Mouse (Mus musculus): ENCODE data around the gene Atl3.

The Atl3 gene

DNA sequence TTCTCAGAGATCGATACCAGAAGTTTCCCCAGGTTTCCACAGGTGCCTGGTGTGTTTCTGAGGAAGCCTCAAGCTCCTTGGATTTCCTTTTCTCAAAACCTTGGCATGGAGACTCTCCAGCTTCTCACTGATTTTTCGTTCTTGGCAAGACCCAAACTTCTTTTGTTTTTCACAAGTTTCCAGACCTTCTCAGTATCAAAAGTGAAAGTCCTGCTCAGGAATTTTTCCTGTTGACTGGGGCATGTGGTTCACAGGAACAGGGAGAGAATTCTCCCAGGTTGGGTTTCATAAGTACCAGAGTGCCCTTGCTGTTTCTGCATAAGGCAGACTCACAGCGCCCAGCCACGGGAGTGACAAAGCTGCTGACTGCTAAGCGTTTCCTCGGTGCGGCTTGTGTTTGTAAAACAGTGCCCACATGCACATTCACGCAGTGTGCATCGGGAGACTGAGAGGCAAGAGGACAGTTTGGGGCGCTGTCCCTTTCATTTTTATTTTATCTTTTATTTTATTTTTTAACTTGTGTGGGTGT lies 68.8 kb downstream of the Atl3 start:
- no peak for DNase-seq

DNA sequence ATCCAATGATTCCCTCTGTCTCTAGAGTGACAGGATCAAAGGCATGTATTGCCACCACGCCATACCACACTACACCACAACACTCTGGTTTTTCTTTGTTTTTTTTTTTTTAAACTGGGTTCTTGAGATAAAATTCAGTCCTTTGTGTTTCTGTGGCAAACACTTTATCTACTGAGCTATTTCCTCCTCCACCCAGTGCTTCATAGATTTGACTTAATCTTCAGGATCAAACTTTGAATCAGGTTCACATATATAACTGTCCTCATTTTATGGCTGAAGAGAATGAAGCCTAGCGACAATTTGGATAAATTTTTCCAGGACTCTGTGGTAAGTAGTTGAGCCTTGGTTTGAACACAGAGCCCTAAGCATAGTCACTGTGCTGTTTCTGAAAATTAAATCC lies 69.8 kb downstream of the Atl3 start:
- DNase-seq, result no peak

DNA sequence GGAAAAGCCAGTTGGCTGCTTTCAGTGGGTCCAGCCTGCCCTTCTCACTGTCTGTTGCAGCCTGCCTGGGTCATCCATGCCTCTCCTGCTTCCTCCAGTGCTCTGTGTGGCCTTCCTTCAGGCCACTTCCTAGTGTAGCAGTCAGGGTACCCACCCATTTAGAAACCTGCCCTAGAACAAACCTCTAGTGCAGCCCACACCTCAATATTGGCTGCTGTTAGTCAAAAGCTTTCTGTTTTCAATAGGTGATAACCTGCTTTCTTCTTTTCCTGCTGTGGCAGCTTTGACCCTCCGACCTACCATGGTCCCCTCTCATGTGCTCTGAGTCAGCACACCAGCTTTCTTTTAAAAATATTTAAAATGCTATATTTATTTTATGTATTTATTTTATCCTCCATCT lies 70.6 kb downstream of the Atl3 start:
- DNase-seq, result no peak

DNA sequence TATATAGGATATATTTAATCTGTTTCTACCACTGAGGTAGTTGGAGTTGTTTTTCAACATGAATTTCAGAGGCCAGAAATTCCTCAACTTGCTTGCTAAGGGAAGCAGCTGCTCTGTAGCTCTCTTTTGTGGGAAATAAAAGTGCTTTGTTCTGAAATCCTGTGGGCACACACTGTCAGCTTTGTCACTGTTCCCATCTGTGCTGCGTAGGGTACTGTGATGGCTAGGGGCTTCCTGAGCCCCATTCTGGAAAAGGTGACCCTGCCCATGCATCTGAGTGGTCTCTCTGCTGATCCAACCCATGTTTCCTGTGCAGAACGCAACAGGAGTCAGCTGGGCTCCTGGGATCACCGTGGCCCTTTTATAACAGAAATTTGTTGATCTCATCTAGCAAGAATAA lies 73.0 kb downstream of the Atl3 start:
- DNase-seq, result no peak

DNA sequence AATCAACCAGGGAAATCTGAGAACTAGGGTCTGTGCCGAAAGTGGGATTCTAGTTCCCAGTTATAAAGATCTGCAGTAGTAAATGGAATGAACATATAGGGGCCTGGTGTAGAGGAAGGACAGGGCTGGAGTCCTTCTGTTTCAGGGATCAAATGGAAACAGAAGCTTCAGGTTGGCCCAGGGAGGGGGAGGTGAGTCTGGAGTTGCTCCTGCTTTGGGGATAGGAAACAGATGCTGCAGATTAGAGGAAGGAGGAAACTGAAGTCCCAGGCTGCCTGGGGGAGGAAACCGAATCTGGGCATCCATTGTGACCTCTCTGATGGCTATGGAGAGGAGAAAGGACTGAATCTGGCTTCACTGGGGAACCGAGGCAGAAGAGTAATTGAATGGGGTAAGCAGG lies 74.5 kb downstream of the Atl3 start:
- no peak for DNase-seq

DNA sequence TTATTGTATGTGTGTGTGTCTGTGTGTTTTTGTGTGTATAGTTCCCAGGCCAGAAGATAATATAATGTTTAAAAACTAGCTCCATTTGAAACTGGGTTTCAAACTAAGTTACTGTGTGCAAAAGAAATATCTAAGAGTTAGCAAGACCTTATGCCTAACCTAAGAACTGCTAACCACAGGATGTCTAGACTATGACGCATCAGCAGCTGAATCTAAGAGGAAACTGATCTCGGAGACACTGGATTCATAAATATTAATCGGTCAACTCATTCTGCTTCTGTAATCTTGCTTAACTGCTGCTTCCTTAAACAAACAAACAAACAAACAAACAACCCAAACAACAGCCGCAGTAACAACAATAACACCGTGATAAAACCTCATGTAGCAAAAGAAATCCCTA lies 75.8 kb downstream of the Atl3 start:
- no peak for DNase-seq

DNA sequence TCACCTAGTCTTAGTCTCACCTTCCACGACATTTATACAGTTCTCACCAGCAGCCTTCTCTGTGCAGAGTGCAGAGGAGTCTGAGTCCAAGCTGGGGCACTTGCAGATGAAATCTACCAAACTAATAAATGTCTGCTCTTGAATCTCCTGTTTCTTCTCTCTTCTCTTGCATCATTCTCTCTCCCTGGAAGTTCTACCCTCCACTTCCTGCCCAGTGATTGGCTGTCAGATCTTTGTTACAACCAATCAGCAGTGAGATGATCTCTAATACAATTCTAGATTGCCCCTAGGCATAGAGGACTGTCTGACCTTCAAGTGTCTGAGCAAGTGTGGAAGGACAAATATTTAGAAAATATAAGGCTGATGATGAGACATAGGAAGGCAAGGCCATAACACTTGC lies 82.3 kb downstream of the Atl3 start:
- DNase-seq, result no peak

DNA sequence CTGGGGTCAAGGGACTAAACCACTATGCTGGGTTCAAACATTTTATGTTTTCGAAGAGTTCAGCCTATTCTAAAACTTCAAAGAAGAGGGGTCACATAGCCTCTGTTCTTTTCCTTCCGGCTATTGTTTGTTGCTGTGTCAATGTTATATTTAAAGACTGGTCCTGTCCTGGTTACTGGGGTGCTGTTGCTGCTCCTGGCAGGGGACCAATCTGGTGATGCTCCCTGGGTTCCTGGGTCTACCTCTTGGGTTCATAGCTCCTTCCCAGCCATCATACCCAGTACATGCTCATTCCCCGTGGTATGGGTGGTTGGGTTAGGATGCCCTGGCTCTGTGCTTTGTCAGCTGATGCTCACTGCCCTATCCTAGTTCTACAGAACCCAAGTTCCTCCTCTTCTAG lies 83.9 kb downstream of the Atl3 start:
- DNase-seq, result no peak

DNA sequence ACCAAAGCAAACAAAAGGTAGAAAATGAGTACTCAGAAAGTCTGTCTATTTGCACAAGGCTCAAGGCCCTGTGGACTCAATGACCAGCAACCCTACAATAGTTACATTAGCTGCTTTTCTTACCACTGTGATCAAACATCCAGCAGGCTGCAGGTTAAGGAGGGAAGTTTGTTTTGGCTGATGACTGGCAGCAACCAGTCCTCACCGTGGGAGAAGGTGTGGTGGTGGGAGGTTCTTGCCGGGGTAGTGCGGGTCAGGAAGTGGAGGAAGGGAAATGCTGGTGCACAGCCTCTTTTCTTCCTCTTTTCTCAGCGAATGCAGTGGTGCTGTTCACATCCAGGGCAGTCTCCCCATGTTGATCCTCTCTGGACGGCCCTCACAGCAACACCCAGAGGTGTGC lies 87.2 kb downstream of the Atl3 start:
- DNase-seq, result no peak

DNA sequence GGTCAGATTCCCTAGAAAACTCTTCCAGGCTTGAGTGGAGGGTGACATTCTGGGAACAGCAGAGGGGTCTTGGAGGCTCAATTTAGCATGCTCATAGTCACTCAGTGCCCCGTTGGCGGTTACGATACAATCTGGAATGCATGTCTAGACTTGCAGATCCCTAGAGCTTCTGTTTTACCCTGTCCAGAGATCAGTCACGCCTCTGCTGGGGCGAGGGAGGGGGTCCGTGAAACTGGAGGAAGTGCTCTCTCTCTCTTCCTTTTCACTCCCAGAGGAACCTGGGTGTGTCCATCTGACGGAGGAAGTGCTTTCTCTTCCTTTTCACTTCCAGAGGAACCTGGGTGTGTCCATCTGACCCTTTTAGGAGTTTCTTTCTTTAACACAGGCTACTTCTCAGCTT lies 89.3 kb downstream of the Atl3 start:
- DNase-seq, result no peak

DNA sequence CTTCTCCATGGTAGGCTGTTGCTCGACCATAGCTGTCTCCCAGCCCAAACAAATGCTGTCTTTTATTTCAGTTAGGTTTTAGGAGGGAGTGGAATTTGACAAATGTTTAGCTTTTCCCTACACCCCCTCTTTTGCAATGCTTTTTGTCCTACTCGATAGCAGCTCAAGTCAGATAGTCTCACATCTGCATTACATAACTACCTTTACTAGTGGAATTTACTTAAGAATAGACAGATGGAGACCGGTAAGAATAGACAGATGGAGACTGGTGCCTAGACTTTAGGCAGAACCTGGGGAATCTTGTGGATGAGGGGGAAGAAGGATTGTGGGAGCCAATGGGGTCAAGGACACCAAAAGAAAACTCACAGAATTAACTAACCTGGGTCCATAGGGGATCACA lies 89.8 kb downstream of the Atl3 start:
- no peak for DNase-seq

DNA sequence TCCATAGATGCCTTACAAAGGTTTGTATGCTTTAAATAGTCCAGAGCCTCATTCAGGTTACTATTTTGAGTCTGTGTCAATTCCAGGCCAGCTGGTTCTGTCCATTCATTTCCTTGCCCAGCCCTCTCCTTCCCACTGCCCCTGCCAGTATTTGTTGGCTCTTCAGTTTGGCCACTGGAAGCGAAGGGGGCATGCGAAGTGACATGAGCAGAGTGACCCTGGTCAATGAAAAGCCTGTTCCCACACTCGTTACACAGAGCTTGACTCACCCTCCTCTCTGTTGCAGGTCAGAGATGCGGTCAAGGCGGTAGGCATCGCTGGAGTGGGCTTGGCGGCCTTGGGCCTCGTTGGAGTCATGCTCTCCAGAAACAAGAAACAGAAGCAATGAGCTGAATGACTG lies 91.4 kb downstream of the Atl3 start:
- no peak for DNase-seq

DNA sequence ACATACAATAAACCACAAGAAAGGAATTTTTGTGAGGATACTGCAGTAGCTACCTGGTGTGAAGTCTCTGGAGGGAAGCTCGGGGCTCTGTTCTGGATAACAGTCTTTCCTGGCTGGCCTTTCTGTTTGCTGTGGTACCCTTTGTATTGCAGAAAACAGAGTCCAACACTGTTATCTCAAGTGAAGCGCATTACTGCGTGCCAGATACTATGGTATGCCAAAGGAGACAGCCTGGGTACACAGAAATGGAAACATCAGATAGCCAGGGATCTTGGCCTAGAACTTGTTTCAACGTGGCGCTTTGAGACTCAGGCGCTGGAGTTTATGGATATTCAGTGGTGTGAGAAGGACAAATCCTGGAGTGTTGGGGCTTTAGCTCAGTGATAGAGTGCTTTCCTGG lies 91.9 kb downstream of the Atl3 start:
- no peak for DNase-seq
